In genomic region chr13:94871806-94872320, GRCm38 (mm10) we compare ENCODE assay signal across 25 mouse cellular contexts. TPM values are rescaled to one million over a fixed set of nuclear protein-coding genes. Genes with fewer than 3 reads are reported as not detected.
DNase-seq lines count a peak whose midpoint lies in the region; ATAC-seq and TF ChIP-seq lines count a peak whose summit lies in the region.
"Had no signal": no experiment of that assay in that cellular context is flagged by ENCODE, and none has a peak within 500 bp of the region (broad histone marks: within the 10 kb centered on the region; RNA-seq: fewer than 3 reads in every experiment).

No protein-coding gene starts in this region.

- DNase-seq in cerebellum, postnatal 10 days: peak; percentile 11 to 45
- no peak for DNase-seq in cerebellum, adult 18-20 months
- DNase-seq in forebrain, postnatal 0 days: peak; percentile 55
- DNase-seq in forebrain, embryonic 10.5 days (ENCODE audit: extremely low spot score, low spot score): no peak
- peak; percentile 93 for DNase-seq in midbrain, embryonic 11.5 days (ENCODE audit: low spot score, missing footprints)
- DNase-seq in midbrain, embryonic 10.5 days (ENCODE audit: low spot score): no peak
- peak; percentile 50 for DNase-seq in brain, embryonic 14.5 days (ENCODE audit: low read depth)
- DNase-seq: adrenal gland, adult 8-10 months; adrenal gland, postnatal 36 days; B cell, adult 2 months; cerebellum, adult 11 months; cerebellum, adult 9-10 months; gastrocnemius, postnatal 10 days; heart, adult 18-20 months; heart, postnatal 10 days; heart, postnatal 4 days; kidney, adult 18-20 months had no signal

- H3K27me3 ChIP-seq in forebrain, postnatal 0 days (ENCODE audit: insufficient read depth, low read length): peaks cover 79% of the 10 kb centered on the region
- H3K27me3 ChIP-seq in forebrain, embryonic 10.5 days (ENCODE audit: poor library complexity, severe bottlenecking): peaks cover 100% of the 10 kb centered on the region
- peaks cover 94% of the 10 kb centered on the region for H3K27me3 ChIP-seq in midbrain, embryonic 11.5 days (ENCODE audit: control insufficient read depth, insufficient read depth, low read length)
- peaks cover 100% of the 10 kb centered on the region for H3K27me3 ChIP-seq in midbrain, embryonic 10.5 days (ENCODE audit: low read depth, poor library complexity, severe bottlenecking)

- no peak overlapping the region for H3K4me3 ChIP-seq in forebrain, postnatal 0 days (ENCODE audit: low read depth, low read length)
- H3K4me3 ChIP-seq in forebrain, embryonic 10.5 days: no peak overlapping the region
- no peak overlapping the region for H3K4me3 ChIP-seq in midbrain, embryonic 11.5 days (ENCODE audit: low read depth, low read length)
- no peak overlapping the region for H3K4me3 ChIP-seq in midbrain, embryonic 10.5 days
- H3K4me3 ChIP-seq: embryonic facial prominence, embryonic 13.5 days; forebrain, embryonic 15.5 days; heart, embryonic 10.5 days; intestine, embryonic 15.5 days had no signal

- no peak overlapping the region for H3K4me2 ChIP-seq in forebrain, postnatal 0 days (ENCODE audit: low read depth)
- H3K4me2 ChIP-seq in midbrain, embryonic 11.5 days: no peak overlapping the region
- H3K4me2 ChIP-seq: embryonic facial prominence, embryonic 13.5 days; forebrain, embryonic 15.5 days; intestine, embryonic 15.5 days had no signal

- TF ChIP-seq POLR2A in brain, embryonic 14.5 days (IDR thresholded peaks at IDR 0.05; ENCODE audit: borderline replicate concordance, extremely low read depth, insufficient read depth, insufficient read length, poor library complexity, severe bottlenecking): no peak

- H3K36me3 ChIP-seq in forebrain, postnatal 0 days (ENCODE audit: insufficient read depth): no peaks in the 10 kb centered on the region
- H3K36me3 ChIP-seq in forebrain, embryonic 10.5 days (replicated peaks): no peaks in the 10 kb centered on the region
- no peaks in the 10 kb centered on the region for H3K36me3 ChIP-seq in midbrain, embryonic 11.5 days (ENCODE audit: control insufficient read depth, insufficient read depth, low read length)
- H3K36me3 ChIP-seq in midbrain, embryonic 10.5 days: no peaks in the 10 kb centered on the region
- H3K36me3 ChIP-seq: embryonic facial prominence, embryonic 13.5 days; forebrain, embryonic 15.5 days; G1E; heart, embryonic 10.5 days; intestine, embryonic 15.5 days had no signal

- no peak for ATAC-seq in forebrain, postnatal 0 days
- no peak for ATAC-seq in midbrain, embryonic 11.5 days (ENCODE audit: low FRiP score)
- ATAC-seq: CD4-positive, CD25-positive, alpha-beta regulatory T cell, adult 4 months; forebrain, embryonic 15.5 days; intestine, embryonic 15.5 days had no signal

- no peaks in the 10 kb centered on the region for H3K9me3 ChIP-seq in forebrain, postnatal 0 days (ENCODE audit: low read length)
- no peaks in the 10 kb centered on the region for H3K9me3 ChIP-seq in forebrain, embryonic 10.5 days
- H3K9me3 ChIP-seq in midbrain, embryonic 11.5 days (ENCODE audit: control insufficient read depth, low read length): no peaks in the 10 kb centered on the region
- H3K9me3 ChIP-seq in midbrain, embryonic 10.5 days (replicated peaks): no peaks in the 10 kb centered on the region
- H3K9me3 ChIP-seq: embryonic facial prominence, embryonic 13.5 days; forebrain, embryonic 15.5 days; G1E; heart, embryonic 10.5 days; intestine, embryonic 15.5 days had no signal

- no peak overlapping the region for H3K27ac ChIP-seq in forebrain, postnatal 0 days (ENCODE audit: low read depth, low read length)
- H3K27ac ChIP-seq in forebrain, embryonic 10.5 days: no peak overlapping the region
- H3K27ac ChIP-seq in midbrain, embryonic 11.5 days (ENCODE audit: low read depth, low read length): no peak overlapping the region
- no peak overlapping the region for H3K27ac ChIP-seq in midbrain, embryonic 10.5 days (replicated peaks)
- H3K27ac ChIP-seq: embryonic facial prominence, embryonic 13.5 days; forebrain, embryonic 15.5 days; heart, embryonic 10.5 days; intestine, embryonic 15.5 days had no signal

- WGBS in forebrain, postnatal 0 days: 1% methylated on average over 7 of the region's 7 CpGs
- WGBS in forebrain, embryonic 10.5 days: 0% methylated on average over 7 of the region's 7 CpGs
- 1% methylated on average over 7 of the region's 7 CpGs for WGBS in midbrain, embryonic 11.5 days
- under 1% methylated on average over 7 of the region's 7 CpGs for WGBS in midbrain, embryonic 10.5 days

- peaks cover 5% of the 10 kb centered on the region; the same call in 1 of the 2 replicates for H3K4me1 ChIP-seq in forebrain, postnatal 0 days (ENCODE audit: insufficient read depth)
- H3K4me1 ChIP-seq in forebrain, embryonic 10.5 days: peaks cover 49% of the 10 kb centered on the region
- peaks cover 5% of the 10 kb centered on the region for H3K4me1 ChIP-seq in midbrain, embryonic 11.5 days (ENCODE audit: control insufficient read depth, insufficient read depth, low read length)
- H3K4me1 ChIP-seq in midbrain, embryonic 10.5 days: peaks cover 42% of the 10 kb centered on the region

- no peak overlapping the region for H3K9ac ChIP-seq in forebrain, postnatal 0 days
- no peak overlapping the region for H3K9ac ChIP-seq in midbrain, embryonic 11.5 days (ENCODE audit: low read length)
- H3K9ac ChIP-seq: embryonic facial prominence, embryonic 13.5 days; forebrain, embryonic 15.5 days; intestine, embryonic 15.5 days had no signal

- TF ChIP-seq CTCF in forebrain, postnatal 0 days (IDR thresholded peaks at IDR 0.05; ENCODE audit: low read depth): no peak
- TF ChIP-seq CTCF in brain, embryonic 14.5 days (IDR thresholded peaks at IDR 0.05; ENCODE audit: borderline replicate concordance, extremely low read depth, insufficient read depth, insufficient read length): no peak

RNA-seq across cellular contexts. Expression of gene Otp, which starts 3.5 kb away (rescaled TPM):
- total RNA-seq in forebrain, postnatal 0 days (2014; rRNA removed): 1.1 and 4.3 TPM in 2 replicates
- 0.57 and 1.5 TPM in 2 replicates for polyA plus RNA-seq in forebrain, postnatal 0 days (2015; fragmentation: Nextera tagmentation; extraction: Ambion mirVana)
- 0.55 and 1.6 TPM in 2 replicates for polyA plus RNA-seq in forebrain, embryonic 10.5 days (2016; fragmentation: Nextera tagmentation; extraction: Ambion mirVana)
- polyA plus RNA-seq in midbrain, embryonic 11.5 days (2014; fragmentation: Nextera tagmentation; extraction: Ambion mirVana): 2.0 and 2.4 TPM in 2 replicates
- polyA plus RNA-seq in midbrain, embryonic 10.5 days (2016; fragmentation: Nextera tagmentation; extraction: Ambion mirVana): 0.77 and 1.5 TPM in 2 replicates
- 19.3 and 42.9 TPM in 2 replicates for polyA plus RNA-seq in brain, embryonic 14.5 days (2012; rRNA removed)
- total RNA-seq: adrenal gland, adult 8-10 months; adrenal gland, postnatal 36 days; G1E; gastrocnemius, postnatal 10 days; gastrocnemius, postnatal 4 days; heart, adult 18-20 months; heart, postnatal 10 days; heart, postnatal 4 days had no signal
- polyA plus RNA-seq: CD4-positive, CD25-positive, alpha-beta regulatory T cell, adult 4 months; embryonic facial prominence, embryonic 13.5 days; heart, embryonic 10.5 days; heart, embryonic 14.5 days; intestine, embryonic 15.5 days had no signal

Comparison
In these comparisons a context has a peak if more than half of its experiments do, and no peak if none do; other contexts are left out.
1. DNase-seq: peak in cerebellum, postnatal 10 days (2 of 2), forebrain, postnatal 0 days (single experiment), midbrain, embryonic 11.5 days (single experiment) and brain, embryonic 14.5 days (single experiment); none in cerebellum, adult 18-20 months (0 of 2), forebrain, embryonic 10.5 days (single experiment) and midbrain, embryonic 10.5 days (single experiment).